Mouse (Mus musculus): Measurements from ENCODE around the gene Slc8a2.

DNA sequence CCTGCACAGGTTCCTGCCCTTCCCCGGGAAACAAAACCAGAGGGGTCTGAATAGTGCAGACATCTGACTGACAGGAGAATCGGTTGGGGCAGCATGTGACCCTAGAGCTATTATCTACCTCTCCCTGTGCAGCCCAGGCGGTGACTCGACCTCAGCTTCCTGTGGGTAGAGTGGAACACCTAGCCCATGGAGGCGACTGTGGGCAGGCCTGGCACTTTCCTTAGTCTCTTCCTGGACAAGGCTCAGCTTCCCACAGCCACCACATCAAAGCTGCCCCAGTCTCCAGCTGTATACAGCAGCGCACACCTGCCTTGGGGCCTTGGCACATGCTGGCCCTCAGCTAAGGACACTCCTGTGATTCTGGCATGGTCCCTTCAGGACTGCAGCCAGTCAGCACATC is 71.5 kb downstream of the Slc8a2 start:
- TF ChIP-seq CTCF (IDR thresholded peaks at IDR 0.05; ENCODE audit: low read depth), result no peak
- TF ChIP-seq EP300 (IDR thresholded peaks at IDR 0.05; ENCODE audit: low read depth), result no peak

All from liver, embryonic 14.5 days (tissue).